Mouse (Mus musculus) MEL (cell line): ENCODE data around the gene Ncoa3.

ENCODE experiments used
- CHD1 ChIP-seq: IDR thresholded peaks from 2 replicates; pipeline ENCODE4 v1.6.1; 2012; ENCODE audit warnings: low read depth, mild to moderate bottlenecking, inconsistent platforms, low read length, improper control_type of control experiment
- CHD2 ChIP-seq: IDR thresholded peaks from 2 replicates; pipeline ENCODE4 v1.6.1; 2011; ENCODE audit warnings: low read length, improper control_type of control experiment
- CTCF ChIP-seq, 3 experiments: IDR thresholded peaks in 2 of 3; conservative IDR thresholded peaks in 1 of 3; 2 replicates each; pipeline ENCODE4 v1.5.1; 2011 to 2012; ENCODE audit warnings: low read length in 3 of 3, low read depth in 2 of 3, mild to moderate bottlenecking in 2 of 3, improper control_type of control experiment in 1 of 3, inconsistent platforms in 1 of 3, mixed read lengths in 1 of 3, moderate library complexity in 1 of 3; ENCODE audit not compliant: control insufficient read depth in 1 of 3, insufficient read depth in 1 of 3, poor library complexity in 1 of 3, severe bottlenecking in 1 of 3
- HCFC1 ChIP-seq: IDR thresholded peaks from 2 replicates; pipeline ENCODE4 v1.6.1; 2012; ENCODE audit warnings: low read depth, mild to moderate bottlenecking, inconsistent platforms, low read length, improper control_type of control experiment, moderate library complexity
- MAZ ChIP-seq: IDR thresholded peaks from 2 replicates; pipeline ENCODE4 v1.6.1; 2012; ENCODE audit warnings: low read depth, mild to moderate bottlenecking, inconsistent platforms, low read length, improper control_type of control experiment
- POLR2A ChIP-seq, 2 experiments: IDR thresholded peaks; 2 replicates each; pipeline ENCODE4 v1.6.1; 2011 to 2012; ENCODE audit warnings: low read length in 2 of 2, mild to moderate bottlenecking in 2 of 2, control low read depth in 1 of 2, improper control_type of control experiment in 1 of 2, low read depth in 1 of 2, moderate library complexity in 1 of 2; ENCODE audit not compliant: control insufficient read depth in 1 of 2, insufficient read depth in 1 of 2, poor library complexity in 1 of 2
- RAD21 ChIP-seq: IDR thresholded peaks from 2 replicates; pipeline ENCODE4 v1.6.1; 2011; ENCODE audit warnings: mild to moderate bottlenecking, low read depth, low read length, improper control_type of control experiment
- TBP ChIP-seq: IDR thresholded peaks from 2 replicates; pipeline ENCODE4 v1.8.0; 2011; ENCODE audit warnings: low read depth, low read length, improper control_type of control experiment
- UBTF ChIP-seq: IDR thresholded peaks from 2 replicates; pipeline ENCODE4 v1.6.1; 2012; ENCODE audit warnings: low read depth, mild to moderate bottlenecking, inconsistent platforms, low read length, improper control_type of control experiment, moderate library complexity, borderline replicate concordance; ENCODE audit not compliant: insufficient read depth
- ZMIZ1 ChIP-seq: IDR thresholded peaks from 2 replicates; pipeline ENCODE4 v1.6.1; 2012; ENCODE audit warnings: low read depth, mild to moderate bottlenecking, inconsistent platforms, low read length, improper control_type of control experiment, moderate library complexity

GRCm38 (mm10) chr2:165964121-165964520, 28.3 kb upstream of the Ncoa3 start:
- TF ChIP-seq UBTF (no peak), CTCF (IDR thresholded peaks at IDR 0.05 in 2 of 3, conservative IDR thresholded peaks at IDR 0.05 in 1 of 3; ENCODE audit: control insufficient read depth in 1 of 3, insufficient read depth in 1 of 3, low read depth in 2 of 3, low read length in 3 of 3, poor library complexity in 1 of 3, severe bottlenecking in 1 of 3) (no peak), CHD2 (no peak), ZMIZ1 (no peak), RAD21 (no peak), MAZ (no peak), TBP (no peak), CHD1 (no peak), POLR2A (IDR thresholded peaks at IDR 0.05; ENCODE audit: control insufficient read depth in 1 of 2, insufficient read depth in 1 of 2, low read depth in 1 of 2, low read length in 2 of 2, poor library complexity in 1 of 2) (no peak), HCFC1 (no peak)
